Mouse (Mus musculus) thymus, adult 2 months (tissue): ENCODE data around the gene Gpcpd1.

Experiments used
- CTCF ChIP-seq: fragments of 200-500 bp; IDR thresholded peaks from 2 replicates; pipeline ENCODE4 v1.5.1; 2012; ENCODE audit warnings: mild to moderate bottlenecking, control low read depth, low read length, moderate library complexity, borderline replicate concordance; ENCODE audit not compliant: control insufficient read depth, poor library complexity, insufficient read depth; ENCODE audit errors: extremely low read depth
- POLR2A ChIP-seq: fragments of 200-500 bp; IDR thresholded peaks from 2 replicates; pipeline ENCODE4 v1.6.1; 2012; ENCODE audit warnings: mild to moderate bottlenecking, low read length, control low read depth, moderate library complexity; ENCODE audit not compliant: control insufficient read depth, poor library complexity, insufficient read depth; ENCODE audit errors: extremely low read depth

GRCm38 (mm10) chr2:132604922-132605321 is 17.4 kb upstream of the Gpcpd1 start:
- TF ChIP-seq CTCF (no peak), POLR2A (no peak)
